Mouse (Mus musculus) thymus, adult 2 months (tissue): ENCODE data around the gene Hand2. TPM values are rescaled to one million over a fixed set of nuclear protein-coding genes. Genes with fewer than 3 reads are reported as not detected.

Experiments
- DNase-seq: peaks from one replicate; pipeline ENCODE4 v3.0.0; 2021
- H3K27ac ChIP-seq: fragments of 200-500 bp; 2 replicates; pipeline ENCODE4 v1.5.1; 2012; ENCODE audit warnings: low read length, control low read depth; ENCODE audit not compliant: control insufficient read depth, insufficient read depth
- H3K27me3 ChIP-seq: fragments of 200-500 bp; 2 replicates; pipeline ENCODE4 v1.6.1; 2012; ENCODE audit warnings: mild to moderate bottlenecking, low read length, moderate library complexity, mixed read lengths; ENCODE audit not compliant: control insufficient read depth, insufficient read depth
- H3K36me3 ChIP-seq: fragments of 200-500 bp; 2 replicates; pipeline ENCODE4 v1.6.1; 2012; ENCODE audit warnings: mild to moderate bottlenecking, low read length, moderate library complexity; ENCODE audit not compliant: control insufficient read depth, insufficient read depth
- H3K4me1 ChIP-seq: fragments of 200-500 bp; replicated peaks from 2 replicates; pipeline ENCODE4 v1.6.1; 2012; ENCODE audit warnings: low read length; ENCODE audit not compliant: control insufficient read depth, insufficient read depth
- H3K4me3 ChIP-seq: fragments of 200-500 bp; 2 replicates; pipeline ENCODE4 v1.5.1; 2012; ENCODE audit warnings: mild to moderate bottlenecking, low read length, control low read depth, moderate library complexity; ENCODE audit not compliant: control insufficient read depth, insufficient read depth
- CTCF ChIP-seq: fragments of 200-500 bp; IDR thresholded peaks from 2 replicates; pipeline ENCODE4 v1.5.1; 2012; ENCODE audit warnings: mild to moderate bottlenecking, control low read depth, low read length, moderate library complexity, borderline replicate concordance; ENCODE audit not compliant: control insufficient read depth, poor library complexity, insufficient read depth; ENCODE audit errors: extremely low read depth
- POLR2A ChIP-seq: fragments of 200-500 bp; IDR thresholded peaks from 2 replicates; pipeline ENCODE4 v1.6.1; 2012; ENCODE audit warnings: mild to moderate bottlenecking, low read length, control low read depth, moderate library complexity; ENCODE audit not compliant: control insufficient read depth, poor library complexity, insufficient read depth; ENCODE audit errors: extremely low read depth
- WGBS: fragments of 180-500 bp; shearing (Covaris S2); methylation state at CpG from one replicate; pipeline ENCODE4 v1.1.7; 2018; 5-methylcytosine and 5-hydroxymethylcytosine counted together
- polyA plus RNA-seq: library from polyadenylated mRNA; depleted of rRNA; stranded (reverse); fragments of >200 nt; gene quantifications from 2 replicates; pipeline ENCODE4 v1.2.3, GENCODE M21; 2012

Hand2 gene
- polyA plus RNA-seq, 1 experiment: 1.2 TPM

DNA sequence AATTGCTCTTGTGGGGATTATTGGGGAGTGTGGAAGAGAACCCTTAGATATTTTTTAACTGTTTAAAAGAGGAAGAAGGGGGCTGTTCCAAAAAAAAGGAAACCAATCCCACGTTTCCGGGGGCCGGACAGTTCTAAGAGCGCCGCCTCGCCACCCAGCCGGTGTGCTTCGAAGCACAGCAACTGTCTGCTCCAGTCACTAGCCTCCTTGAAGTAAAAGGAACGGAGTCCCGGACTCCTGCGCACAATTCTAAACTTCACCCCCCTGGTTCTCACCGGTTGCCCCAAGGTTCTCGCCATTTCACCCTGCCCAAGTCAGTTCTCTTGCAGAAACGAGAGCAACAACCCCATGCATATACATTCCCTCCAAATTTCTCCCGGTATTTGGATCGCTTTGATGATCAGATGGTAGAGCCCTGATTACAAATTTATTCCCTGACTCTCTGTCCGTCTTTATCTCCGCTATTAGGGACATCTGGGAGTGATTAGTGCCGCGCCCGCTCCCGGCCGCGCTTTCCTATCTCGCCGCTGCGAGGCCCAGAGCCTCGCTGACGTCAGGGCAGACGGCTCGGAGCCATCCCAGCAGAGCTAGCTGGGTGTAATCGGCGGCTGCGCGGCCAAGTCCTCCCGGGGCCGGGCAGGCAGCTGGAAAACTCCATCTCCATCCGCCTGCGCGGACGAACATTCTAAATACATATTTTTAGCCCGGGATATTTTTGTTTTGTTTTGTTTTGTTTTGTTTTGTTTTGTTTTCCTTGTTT lies 7.6 kb downstream of the Hand2 start:
- Histone ChIP-seq H3K4me3 (no peak overlapping the region), H3K27me3 (peaks cover 23% of the 10 kb centered on the region), H3K4me1 (no peaks in the 10 kb centered on the region), H3K36me3 (no peaks in the 10 kb centered on the region), H3K27ac (no peak overlapping the region)
- TF ChIP-seq CTCF (no peak), POLR2A (no peak)
- WGBS: 4% methylated on average over 42 of the region's 42 CpGs
- DNase-seq: no peak

DNA sequence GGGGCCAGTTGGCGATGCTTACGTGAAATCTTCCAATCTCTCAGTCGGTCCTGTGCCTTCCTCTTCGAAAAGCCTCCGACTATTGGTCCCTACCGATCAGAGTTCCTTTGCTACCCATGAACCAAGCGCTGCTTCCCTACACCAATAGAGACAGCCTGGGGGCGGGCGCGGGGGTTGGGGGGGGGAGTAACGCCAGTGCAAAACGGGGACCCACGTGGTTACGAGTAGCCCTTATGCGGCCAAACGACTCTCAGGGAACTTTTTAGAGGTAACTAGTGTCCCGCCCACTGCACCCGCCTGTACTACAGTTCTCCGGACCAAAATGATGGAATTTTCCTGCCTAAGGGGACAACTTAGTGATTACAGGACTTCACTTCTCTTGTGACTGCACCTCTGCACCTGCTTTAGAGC lies 8.2 kb downstream of the Hand2 start:
- no peak for DNase-seq
- no peaks in the 10 kb centered on the region for H3K36me3 ChIP-seq
- no peak overlapping the region for H3K27ac ChIP-seq
- peaks cover 20% of the 10 kb centered on the region for H3K27me3 ChIP-seq
- TF ChIP-seq POLR2A (no peak), CTCF (no peak)
- no peak overlapping the region for H3K4me3 ChIP-seq
- H3K4me1 ChIP-seq: no peaks in the 10 kb centered on the region
- 8% methylated on average over 19 of the region's 19 CpGs for WGBS

DNA sequence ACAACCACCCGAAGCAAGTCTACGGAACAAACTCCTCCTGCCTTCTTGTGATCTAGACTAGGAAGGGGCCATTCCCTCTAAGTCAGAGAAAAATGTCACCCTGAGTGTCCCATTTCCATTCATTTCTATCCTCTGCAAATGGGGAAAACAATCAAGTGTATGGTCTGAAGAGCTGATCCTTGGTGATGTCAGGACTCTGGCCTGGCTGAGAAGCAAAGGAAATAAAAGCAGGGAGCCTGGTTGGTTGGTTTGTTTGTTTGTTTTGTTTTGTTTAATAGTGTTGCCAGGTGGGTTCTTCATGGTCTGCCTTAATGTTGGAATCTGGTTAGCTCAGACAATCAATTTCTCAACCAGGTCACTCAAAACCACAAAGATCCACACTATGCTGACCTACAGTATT lies 9.3 kb downstream of the Hand2 start:
- 44% methylated on average over 2 of the region's 2 CpGs for WGBS
- Histone ChIP-seq H3K27ac (no peak overlapping the region), H3K4me3 (no peak overlapping the region), H3K36me3 (no peaks in the 10 kb centered on the region), H3K4me1 (no peaks in the 10 kb centered on the region), H3K27me3 (peaks cover 24% of the 10 kb centered on the region)
- no peak for DNase-seq
- TF ChIP-seq CTCF (no peak), POLR2A (no peak)

DNA sequence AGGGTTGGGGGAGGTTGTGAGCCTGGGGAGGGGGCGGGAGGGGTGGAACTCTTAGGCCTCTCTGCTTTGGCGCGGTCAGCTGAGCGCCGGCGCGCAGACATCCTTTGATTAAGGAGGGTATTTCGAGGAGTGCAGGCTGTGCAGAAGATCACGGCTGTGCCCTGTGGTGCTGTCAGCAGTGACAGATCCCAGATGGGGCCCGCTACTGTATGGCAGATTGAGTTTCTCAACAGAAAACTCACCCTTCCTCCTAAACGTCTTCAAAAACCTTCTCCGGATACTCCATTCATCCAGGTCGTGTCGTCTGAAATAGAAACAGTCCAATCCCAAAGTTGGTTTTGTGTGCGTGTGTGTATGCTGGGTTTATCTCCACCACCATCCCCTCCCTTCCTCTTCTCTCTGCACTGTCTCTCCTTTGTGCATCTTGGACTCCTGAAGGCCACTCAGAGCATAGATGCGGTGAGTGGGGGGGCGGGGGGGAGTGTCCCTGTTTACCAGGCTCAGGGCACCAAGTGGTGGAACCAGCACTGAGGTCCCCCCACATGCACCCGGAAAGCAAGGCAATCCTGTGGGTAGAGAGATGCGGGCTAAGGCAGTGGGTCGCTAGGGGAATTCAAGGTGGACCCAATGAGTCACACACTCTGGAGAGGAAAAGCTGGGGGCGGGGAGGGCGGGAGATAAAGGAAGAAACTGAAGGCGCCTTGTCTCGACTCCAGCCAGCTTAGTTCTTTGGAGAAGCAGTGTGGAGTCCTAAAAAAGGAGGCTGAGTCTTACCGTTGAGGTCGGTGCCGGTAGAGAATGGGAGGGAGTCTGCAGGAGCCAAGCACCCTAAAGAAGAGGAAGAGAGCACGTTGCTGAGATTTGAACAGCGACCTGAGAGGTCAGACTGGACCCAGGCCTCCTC lies 11.2 kb downstream of the Hand2 start:
- Histone ChIP-seq H3K4me3 (no peak overlapping the region), H3K27me3 (peaks cover 23% of the 10 kb centered on the region), H3K27ac (no peak overlapping the region), H3K36me3 (no peaks in the 10 kb centered on the region), H3K4me1 (no peaks in the 10 kb centered on the region)
- no peak for DNase-seq
- 12% methylated on average over 29 of the region's 29 CpGs for WGBS
- TF ChIP-seq CTCF (no peak), POLR2A (no peak)

DNA sequence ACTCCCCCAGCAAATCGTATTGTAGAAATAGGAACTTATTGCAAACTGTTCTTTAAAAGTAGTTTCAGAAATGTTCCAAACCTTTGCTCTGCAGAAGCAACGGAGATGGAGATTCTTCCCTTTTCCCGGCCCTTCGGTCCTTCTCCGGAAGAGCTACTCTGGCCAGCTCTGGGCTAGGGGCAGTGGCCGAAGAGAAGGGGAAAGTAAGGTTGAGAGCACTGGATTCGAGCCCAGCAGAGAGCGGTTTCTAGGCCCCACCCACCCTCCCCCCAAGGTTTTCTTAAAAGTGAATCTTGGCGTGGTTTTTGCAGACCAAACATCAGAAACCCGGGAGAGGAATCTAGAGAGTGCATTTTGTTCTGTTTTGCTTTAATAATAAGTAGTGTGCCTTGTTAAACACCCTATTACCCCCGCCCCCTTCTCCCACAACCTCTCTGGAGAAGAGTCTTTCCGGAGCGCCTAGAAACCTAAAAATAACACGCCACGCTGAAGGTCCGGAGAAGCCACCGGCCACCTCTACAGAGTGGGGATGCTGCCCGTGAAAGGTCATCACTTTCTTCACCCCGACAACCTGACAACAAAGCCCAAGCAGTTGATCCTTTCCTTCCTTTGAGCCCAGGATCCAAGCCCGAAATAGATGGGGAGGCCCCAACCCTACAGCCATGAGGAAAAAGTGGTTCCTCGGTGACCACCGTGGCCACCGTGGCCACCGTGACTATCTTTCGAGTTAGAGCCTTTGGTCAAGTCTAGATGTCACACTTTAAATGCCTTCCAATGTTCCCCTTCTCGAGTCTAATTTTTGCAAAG lies 12.1 kb downstream of the Hand2 start:
- 5% methylated on average over 26 of the region's 26 CpGs for WGBS
- no peak for DNase-seq
- Histone ChIP-seq H3K36me3 (no peaks in the 10 kb centered on the region), H3K27me3 (peaks cover 23% of the 10 kb centered on the region), H3K27ac (no peak overlapping the region), H3K4me3 (no peak overlapping the region), H3K4me1 (no peaks in the 10 kb centered on the region)
- TF ChIP-seq CTCF: no peak
- TF ChIP-seq POLR2A: no peak

DNA sequence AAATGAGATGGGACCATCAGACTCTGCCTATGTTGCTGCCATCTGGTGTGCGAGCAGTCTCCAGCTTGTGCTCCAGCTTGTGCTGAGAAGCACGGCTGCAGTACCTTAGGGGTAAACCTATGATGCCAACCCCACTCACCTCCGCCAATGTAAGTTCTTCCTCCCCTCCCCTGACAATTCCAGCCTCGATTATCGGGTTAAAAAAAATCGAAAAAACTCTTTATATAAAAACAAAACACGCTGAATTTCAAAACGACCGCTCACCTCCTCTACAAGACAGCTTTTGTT lies 12.6 kb downstream of the Hand2 start:
- H3K4me3 ChIP-seq: no peak overlapping the region
- no peaks in the 10 kb centered on the region for H3K36me3 ChIP-seq
- WGBS: 4% methylated on average over 9 of the region's 9 CpGs
- H3K27ac ChIP-seq: no peak overlapping the region
- peaks cover 20% of the 10 kb centered on the region for H3K27me3 ChIP-seq
- H3K4me1 ChIP-seq: no peaks in the 10 kb centered on the region
- no peak for TF ChIP-seq CTCF
- no peak for TF ChIP-seq POLR2A
- no peak for DNase-seq
